Mouse (Mus musculus) hindbrain, embryonic 15.5 days (tissue): Measurements from ENCODE around the gene Abhd2. TPM values are rescaled to one million over a fixed set of nuclear protein-coding genes. Genes with fewer than 3 reads are reported as not detected.

Experiments
- ATAC-seq: fragments of 200-750 bp; cut with Nextera tagmentation; 2 replicates; pipeline ENCODE4 v1.8.0; 2017; ENCODE audit warnings: low read depth, moderate number of reproducible peaks, moderate TSS enrichment; ENCODE audit not compliant: low FRiP score
- H3K27ac ChIP-seq: fragments of 300-500 bp; sonication (generic); replicated peaks from 2 replicates; pipeline ENCODE4 v1.5.1; 2015; ENCODE audit warnings: mild to moderate bottlenecking, inconsistent platforms
- H3K27me3 ChIP-seq: fragments of 300-500 bp; sonication (generic); 2 replicates; pipeline ENCODE4 v1.6.1; 2015; ENCODE audit warnings: control low read depth, inconsistent platforms
- H3K36me3 ChIP-seq: fragments of 300-500 bp; sonication (generic); 2 replicates; pipeline ENCODE4 v1.6.1; 2015; ENCODE audit warnings: control low read depth, inconsistent platforms
- H3K4me1 ChIP-seq: fragments of 300-500 bp; sonication (generic); replicated peaks from 2 replicates; pipeline ENCODE4 v1.6.1; 2015; ENCODE audit warnings: control low read depth, inconsistent platforms
- H3K4me2 ChIP-seq: fragments of 300-500 bp; sonication (generic); 2 replicates; pipeline ENCODE4 v1.6.1; 2015; ENCODE audit warnings: moderate library complexity, mild to moderate bottlenecking, inconsistent platforms
- H3K4me3 ChIP-seq: fragments of 300-500 bp; sonication (generic); 2 replicates; pipeline ENCODE4 v1.5.1; 2015; ENCODE audit warnings: mild to moderate bottlenecking, inconsistent platforms
- H3K9ac ChIP-seq: fragments of 300-500 bp; sonication (generic); 2 replicates; pipeline ENCODE4 v1.6.1; 2015; ENCODE audit warnings: inconsistent platforms
- H3K9me3 ChIP-seq: fragments of 300-500 bp; sonication (generic); 2 replicates; pipeline ENCODE4 v1.6.1; 2016; ENCODE audit warnings: control low read depth, inconsistent platforms
- WGBS: fragments of 180-500 bp; shearing (Covaris S2); methylation state at CpG from one replicate; pipeline ENCODE4 v1.1.7; 2015; 5-methylcytosine and 5-hydroxymethylcytosine counted together
- polyA plus RNA-seq: library from polyadenylated mRNA; unstranded; fragments of >200 nt; fragmentation: Nextera tagmentation; extraction: Ambion mirVana; gene quantifications from 2 replicates; pipeline ENCODE4 v1.2.1, GENCODE M21; 2015

Gene Abhd2
- polyA plus RNA-seq, 1 experiment from 2014 or later: 19.8 TPM

DNA sequence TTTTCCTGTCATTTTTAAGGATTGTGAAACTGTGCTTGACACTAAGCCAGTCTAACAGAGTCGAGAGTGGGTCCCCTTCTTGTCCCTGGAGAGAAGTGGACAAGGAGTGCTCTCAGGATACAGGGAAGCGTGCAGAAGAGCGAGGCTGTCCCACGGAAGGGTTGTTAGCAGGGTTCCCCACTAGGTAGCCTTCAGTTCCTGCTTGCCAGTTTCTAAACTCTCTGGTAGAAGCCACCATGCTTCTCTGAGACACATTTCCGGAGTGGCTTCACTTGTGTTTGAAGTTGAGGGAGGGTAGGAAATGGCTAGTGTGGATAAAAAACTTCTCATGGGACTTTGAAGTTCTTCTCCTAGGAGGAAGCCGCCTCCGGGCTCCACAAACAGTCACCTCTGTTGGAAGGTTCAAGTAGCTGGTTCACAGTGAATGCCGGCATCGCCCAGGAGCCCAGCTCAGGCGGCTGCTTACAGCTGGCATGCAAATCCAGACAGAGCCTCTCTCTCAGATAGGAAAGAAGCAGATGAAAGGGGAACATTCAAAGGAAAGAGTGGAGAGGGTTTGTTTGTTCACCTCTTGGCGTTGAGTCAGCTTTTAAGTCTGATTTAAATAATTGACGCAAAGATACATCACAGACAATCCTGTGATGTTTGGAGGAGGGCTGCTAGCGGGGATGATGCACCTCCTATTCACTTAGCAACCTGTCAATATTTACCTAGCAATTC, 27.6 kb downstream of the Abhd2 start:
- H3K27ac ChIP-seq: peak overlapping the region; percentile 60; the same call in 1 of the 2 replicates
- H3K4me3 ChIP-seq: no peak overlapping the region
- no peaks in the 10 kb centered on the region for H3K9me3 ChIP-seq
- no peak overlapping the region for H3K4me2 ChIP-seq
- ATAC-seq: no peak
- H3K36me3 ChIP-seq: peaks cover 13% of the 10 kb centered on the region
- peaks cover 27% of the 10 kb centered on the region for H3K4me1 ChIP-seq
- no peaks in the 10 kb centered on the region for H3K27me3 ChIP-seq
- 58% methylated on average over 13 of the region's 13 CpGs for WGBS
- no peak overlapping the region for H3K9ac ChIP-seq

- Histone ChIP-seq H3K4me1 (peaks cover 26% of the 10 kb centered on the region), H3K4me2 (no peak overlapping the region), H3K36me3 (peaks cover 11% of the 10 kb centered on the region), H3K27me3 (no peaks in the 10 kb centered on the region), H3K4me3 (no peak overlapping the region), H3K27ac (no peak overlapping the region), H3K9ac (no peak overlapping the region), H3K9me3 (no peaks in the 10 kb centered on the region)
- no peak for ATAC-seq
- 82% methylated on average over 6 of the region's 6 CpGs for WGBS
Measured at GRCm38 (mm10) chr7:79302145-79302544, 29.1 kb downstream of the Abhd2 start.

DNA sequence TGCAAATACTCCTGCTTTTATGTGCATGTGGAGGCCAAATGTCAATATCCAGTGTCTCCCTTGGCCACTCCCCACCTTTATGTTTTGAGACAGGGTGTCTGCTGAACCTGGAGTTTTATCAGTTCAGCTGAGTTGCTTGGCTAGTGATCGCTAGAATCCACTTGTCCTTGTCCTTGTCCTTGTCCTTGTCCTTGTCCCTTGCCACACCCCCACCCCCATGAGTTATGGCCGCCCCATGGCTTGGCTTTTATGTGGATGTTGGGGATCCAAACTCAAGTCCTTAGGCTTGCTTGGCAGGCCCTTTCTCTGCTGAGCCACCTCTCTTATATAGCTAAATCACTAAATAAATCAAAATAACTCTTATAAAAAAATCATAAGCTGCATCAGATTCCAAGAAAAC, 29.6 kb downstream of the Abhd2 start:
- Histone ChIP-seq H3K4me3 (no peak overlapping the region), H3K4me2 (no peak overlapping the region), H3K27ac (no peak overlapping the region; the same call in 1 of the 2 replicates), H3K36me3 (peaks cover 8% of the 10 kb centered on the region), H3K9me3 (no peaks in the 10 kb centered on the region), H3K9ac (no peak overlapping the region), H3K4me1 (peaks cover 26% of the 10 kb centered on the region), H3K27me3 (no peaks in the 10 kb centered on the region)
- 83% methylated on average over 2 of the region's 2 CpGs for WGBS
- no peak for ATAC-seq

DNA sequence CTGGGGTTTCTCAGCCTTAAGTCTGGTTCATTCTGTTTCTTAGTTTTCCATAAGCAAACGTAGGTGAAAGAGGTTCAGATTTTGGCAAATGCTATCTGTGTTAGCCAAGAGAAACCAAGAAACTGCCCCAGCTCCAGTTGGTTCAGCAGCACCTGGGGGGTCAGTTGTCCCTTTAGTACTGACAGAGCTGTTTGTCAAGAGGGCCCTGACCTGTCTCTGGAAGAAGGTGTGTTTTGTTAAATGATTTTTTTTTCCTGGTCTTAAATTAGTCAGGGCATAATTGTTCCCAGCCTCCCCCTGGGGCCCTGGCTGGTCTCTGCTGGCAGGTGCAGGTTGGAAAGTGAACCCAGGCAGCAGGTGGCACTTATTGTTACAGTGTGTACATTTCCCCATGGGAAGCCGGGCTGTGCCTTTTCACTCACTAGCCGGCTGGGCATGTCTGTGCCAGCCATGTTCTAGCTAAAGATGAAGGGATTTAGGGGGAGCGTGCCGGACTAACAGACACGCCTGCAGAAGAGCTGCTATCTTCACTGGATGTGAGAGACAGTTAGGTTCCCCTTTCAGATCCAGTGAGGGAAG, 30.3 kb downstream of the Abhd2 start:
- no peak for ATAC-seq
- H3K9me3 ChIP-seq: no peaks in the 10 kb centered on the region
- H3K36me3 ChIP-seq: peaks cover 2% of the 10 kb centered on the region
- H3K27ac ChIP-seq: peak overlapping the region; percentile 34; the same call in 1 of the 2 replicates
- WGBS: 66% methylated on average over 6 of the region's 6 CpGs
- H3K27me3 ChIP-seq: no peaks in the 10 kb centered on the region
- H3K9ac ChIP-seq: no peak overlapping the region
- no peak overlapping the region for H3K4me3 ChIP-seq
- H3K4me1 ChIP-seq: peaks cover 26% of the 10 kb centered on the region
- no peak overlapping the region for H3K4me2 ChIP-seq

DNA sequence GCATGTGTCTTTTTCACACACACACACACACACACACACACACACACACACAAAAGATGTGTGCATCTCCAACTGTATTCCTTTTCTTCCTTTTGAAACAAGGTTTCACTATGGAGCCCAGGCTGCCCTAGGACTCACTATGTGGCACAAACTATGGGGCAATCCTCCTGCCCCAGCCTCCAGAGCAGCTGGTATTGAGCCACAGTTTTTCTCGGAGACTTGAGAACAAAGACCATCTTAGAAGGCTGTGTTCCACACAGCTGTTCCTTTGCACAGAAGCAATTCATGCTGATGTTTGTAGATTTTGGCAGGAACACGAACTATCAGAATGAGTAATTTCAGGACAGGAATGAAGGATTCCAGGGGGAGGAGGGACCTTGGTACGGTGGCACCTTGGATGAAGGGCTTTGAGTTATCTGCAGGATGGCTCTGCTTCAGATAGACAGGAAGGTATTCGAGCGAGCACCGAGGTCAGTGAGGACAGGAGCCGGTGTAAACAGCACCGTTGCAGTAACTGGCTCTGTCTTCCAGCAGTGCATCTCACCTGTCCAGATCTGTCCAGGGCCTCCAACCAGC, 35.5 kb downstream of the Abhd2 start:
- peak overlapping the region; percentile 71 for H3K27ac ChIP-seq
- no peak overlapping the region for H3K9ac ChIP-seq
- no peak for ATAC-seq
- H3K36me3 ChIP-seq: no peaks in the 10 kb centered on the region
- H3K4me2 ChIP-seq: no peak overlapping the region
- no peak overlapping the region for H3K4me3 ChIP-seq
- no peaks in the 10 kb centered on the region for H3K27me3 ChIP-seq
- H3K9me3 ChIP-seq: no peaks in the 10 kb centered on the region
- peaks cover 46% of the 10 kb centered on the region for H3K4me1 ChIP-seq
- WGBS: 68% methylated on average over 8 of the region's 8 CpGs

DNA sequence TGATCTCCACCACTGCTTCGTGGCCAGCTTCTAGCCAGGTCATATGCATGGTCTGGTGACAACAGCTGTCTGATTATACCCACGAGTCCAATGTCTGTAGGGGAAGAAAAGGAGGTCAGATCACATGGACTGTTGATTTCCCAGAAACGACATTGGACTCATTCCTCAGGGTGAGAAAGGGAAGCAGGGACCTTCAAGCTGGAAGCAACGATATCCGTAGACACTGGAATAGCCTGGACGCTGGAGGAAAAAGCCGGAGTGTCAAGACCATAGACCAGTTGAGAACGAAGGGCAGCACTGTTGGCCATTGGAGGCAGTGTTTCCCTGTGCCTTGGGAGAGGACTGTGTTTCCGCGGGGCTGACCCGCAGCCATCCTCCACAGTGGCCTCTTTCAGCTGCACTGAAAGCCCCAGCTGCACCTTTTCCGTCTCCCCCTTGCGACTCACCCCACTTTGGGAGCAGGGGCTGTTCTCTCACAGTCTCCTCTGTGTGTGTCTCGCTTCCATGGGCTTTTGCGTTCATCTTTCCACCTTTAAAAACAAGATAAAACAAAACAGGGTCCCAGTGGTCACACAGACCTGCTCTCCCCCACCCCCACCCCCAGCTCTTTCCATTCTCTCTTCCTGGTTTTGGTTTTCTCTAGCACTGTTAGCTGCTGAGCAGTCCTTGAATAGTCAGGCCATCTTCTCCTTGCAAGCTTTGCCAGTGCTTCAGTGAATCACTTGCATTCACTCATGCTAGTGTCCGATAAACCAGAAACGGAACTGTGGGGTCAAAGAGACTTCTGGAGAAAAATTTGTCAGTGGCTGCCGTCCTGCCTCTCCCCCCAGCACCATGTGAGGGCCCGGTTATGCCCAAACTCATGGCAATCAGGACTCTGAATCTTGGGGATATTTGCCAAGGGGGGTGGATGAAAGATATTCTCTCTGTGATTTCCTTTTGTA, 36.5 kb downstream of the Abhd2 start:
- no peaks in the 10 kb centered on the region for H3K27me3 ChIP-seq
- H3K4me1 ChIP-seq: peaks cover 54% of the 10 kb centered on the region
- WGBS: 46% methylated on average over 19 of the region's 19 CpGs
- H3K36me3 ChIP-seq: no peaks in the 10 kb centered on the region
- H3K4me3 ChIP-seq: no peak overlapping the region
- peak overlapping the region; percentile 71 for H3K27ac ChIP-seq
- H3K9me3 ChIP-seq: no peaks in the 10 kb centered on the region
- no peak overlapping the region for H3K4me2 ChIP-seq
- H3K9ac ChIP-seq: no peak overlapping the region
- ATAC-seq: 0 out of 2 replicates have a peak, but pooled peaks have one; percentile 40

GRCm38 (mm10) chr7:79310191-79310555, 37.2 kb downstream of the Abhd2 start:
- H3K4me1 ChIP-seq: peaks cover 61% of the 10 kb centered on the region
- peak overlapping the region; percentile 71; the same call in 1 of the 2 replicates for H3K27ac ChIP-seq
- no peaks in the 10 kb centered on the region for H3K27me3 ChIP-seq
- ATAC-seq: no peak
- no peak overlapping the region for H3K9ac ChIP-seq
- no peak overlapping the region for H3K4me2 ChIP-seq
- no peaks in the 10 kb centered on the region for H3K36me3 ChIP-seq
- 32% methylated on average over 1 of the region's 1 CpGs for WGBS
- no peak overlapping the region for H3K4me3 ChIP-seq
- no peaks in the 10 kb centered on the region for H3K9me3 ChIP-seq

DNA sequence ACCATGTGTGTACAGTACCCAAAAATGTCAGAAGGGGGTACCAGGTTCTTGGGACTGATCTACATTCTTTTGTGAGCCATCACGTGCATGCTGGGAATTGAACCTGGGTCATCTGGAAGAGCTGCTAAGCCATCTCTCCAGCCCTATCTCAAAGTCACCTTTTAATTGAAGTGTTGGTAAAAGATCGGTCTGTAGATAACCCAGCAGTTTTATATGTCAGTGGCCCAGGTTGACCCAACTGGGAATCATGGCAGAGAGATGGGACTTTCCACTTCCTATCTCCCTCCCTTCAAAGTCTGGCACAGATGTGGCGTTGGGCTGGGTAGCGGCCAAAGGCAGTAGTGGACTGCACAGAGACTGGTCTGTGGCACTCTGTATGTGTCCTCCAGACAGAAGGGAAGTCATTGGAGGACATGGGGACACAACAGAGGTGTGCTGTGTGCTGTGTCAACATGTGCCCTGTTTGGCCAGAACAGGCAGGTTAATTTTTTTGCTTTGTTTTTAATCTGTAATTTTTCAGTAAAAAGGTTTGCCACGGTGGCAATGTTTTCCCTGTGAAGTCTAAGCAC, 38.5 kb downstream of the Abhd2 start:
- H3K4me1 ChIP-seq: peaks cover 74% of the 10 kb centered on the region
- peak overlapping the region; percentile 54; the same call in 1 of the 2 replicates for H3K27ac ChIP-seq
- no peak overlapping the region for H3K4me3 ChIP-seq
- ATAC-seq: no peak
- no peaks in the 10 kb centered on the region for H3K36me3 ChIP-seq
- 88% methylated on average over 5 of the region's 5 CpGs for WGBS
- no peaks in the 10 kb centered on the region for H3K27me3 ChIP-seq
- no peak overlapping the region for H3K4me2 ChIP-seq
- no peaks in the 10 kb centered on the region for H3K9me3 ChIP-seq
- no peak overlapping the region for H3K9ac ChIP-seq

GRCm38 (mm10) chr7:79312246-79312645, 39.2 kb downstream of the Abhd2 start:
- WGBS: 66% methylated on average over 8 of the region's 8 CpGs
- peaks cover 78% of the 10 kb centered on the region for H3K4me1 ChIP-seq
- no peaks in the 10 kb centered on the region for H3K27me3 ChIP-seq
- H3K9me3 ChIP-seq: no peaks in the 10 kb centered on the region
- no peak overlapping the region for H3K4me3 ChIP-seq
- H3K9ac ChIP-seq: no peak overlapping the region
- ATAC-seq: no peak
- H3K27ac ChIP-seq: peak overlapping the region; percentile 69
- no peaks in the 10 kb centered on the region for H3K36me3 ChIP-seq
- H3K4me2 ChIP-seq: no peak overlapping the region

DNA sequence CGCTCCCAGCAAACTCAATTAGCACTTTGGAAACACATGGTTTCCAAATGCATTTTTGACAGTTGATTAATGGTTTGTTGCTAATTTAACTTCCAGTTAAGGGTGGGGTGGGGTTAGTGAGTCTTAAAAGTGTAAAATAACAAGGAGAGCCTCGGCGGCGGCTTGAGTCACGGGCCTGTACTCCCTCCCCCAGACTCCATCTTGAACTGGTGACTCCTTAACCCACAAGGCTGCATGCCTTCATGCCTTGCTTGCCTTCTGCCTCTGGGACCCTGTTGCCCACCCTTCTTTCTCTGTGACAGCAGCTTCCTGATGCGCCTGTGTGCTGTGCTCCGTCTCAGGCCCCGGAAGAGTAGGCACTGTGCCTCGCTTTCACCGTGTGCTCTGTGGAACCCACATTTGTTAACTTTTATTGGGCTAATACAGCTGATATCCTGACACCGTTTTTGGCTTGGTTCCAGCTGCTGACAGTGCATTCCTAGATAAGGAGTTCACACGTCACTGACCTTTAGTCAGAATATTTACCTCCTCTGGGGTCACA, 40.6 kb downstream of the Abhd2 start:
- WGBS: 37% methylated on average over 12 of the region's 12 CpGs
- 0 out of 2 replicates have a peak, but pooled peaks have one; percentile 17 for ATAC-seq
- no peak overlapping the region for H3K4me3 ChIP-seq
- no peaks in the 10 kb centered on the region for H3K36me3 ChIP-seq
- no peaks in the 10 kb centered on the region for H3K27me3 ChIP-seq
- H3K4me1 ChIP-seq: peaks cover 88% of the 10 kb centered on the region
- no peak overlapping the region for H3K4me2 ChIP-seq
- no peaks in the 10 kb centered on the region for H3K9me3 ChIP-seq
- peak overlapping the region; percentile 69 for H3K27ac ChIP-seq
- H3K9ac ChIP-seq: no peak overlapping the region

DNA sequence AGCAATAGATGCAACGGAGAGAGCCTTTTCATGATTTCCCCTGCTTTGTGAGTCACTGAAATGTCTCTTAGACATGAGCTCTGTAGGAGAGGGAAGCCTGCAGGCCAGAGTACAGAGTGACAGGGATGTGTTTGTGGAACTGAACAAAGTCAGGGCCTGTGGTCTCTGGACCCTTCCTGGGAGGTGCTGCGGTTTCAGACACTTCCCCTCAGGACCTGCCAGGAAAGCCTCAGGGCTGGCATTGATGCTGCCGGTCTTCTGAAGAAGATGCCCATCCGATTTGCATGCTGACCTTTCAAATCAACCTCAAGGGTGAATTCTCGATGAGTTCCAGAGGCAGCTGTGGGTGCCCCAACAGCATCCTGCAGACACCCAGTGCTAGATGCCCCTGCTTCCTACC, 41.5 kb downstream of the Abhd2 start:
- Histone ChIP-seq H3K36me3 (no peaks in the 10 kb centered on the region), H3K4me1 (peaks cover 80% of the 10 kb centered on the region), H3K9me3 (no peaks in the 10 kb centered on the region), H3K9ac (no peak overlapping the region), H3K27ac (peak overlapping the region; percentile 65; the same call in 1 of the 2 replicates), H3K4me3 (no peak overlapping the region), H3K27me3 (no peaks in the 10 kb centered on the region), H3K4me2 (no peak overlapping the region)
- ATAC-seq: no peak
- 54% methylated on average over 5 of the region's 5 CpGs for WGBS
